Mouse (Mus musculus) central nervous system, embryonic 11.5 days (tissue): Measurements from ENCODE around the gene Tnfrsf25. TPM values are rescaled to one million over a fixed set of nuclear protein-coding genes. Genes with fewer than 3 reads are reported as not detected.

Source experiments
- polyA plus RNA-seq: library from polyadenylated mRNA; depleted of rRNA; stranded (reverse); fragments of >200 nt; gene quantifications from 2 replicates; pipeline ENCODE4 v1.2.3, GENCODE M21; 2012; rRNA removed

Tnfrsf25 gene
- polyA plus RNA-seq = 2.2 and 3.1 TPM in 2 replicates

DNA sequence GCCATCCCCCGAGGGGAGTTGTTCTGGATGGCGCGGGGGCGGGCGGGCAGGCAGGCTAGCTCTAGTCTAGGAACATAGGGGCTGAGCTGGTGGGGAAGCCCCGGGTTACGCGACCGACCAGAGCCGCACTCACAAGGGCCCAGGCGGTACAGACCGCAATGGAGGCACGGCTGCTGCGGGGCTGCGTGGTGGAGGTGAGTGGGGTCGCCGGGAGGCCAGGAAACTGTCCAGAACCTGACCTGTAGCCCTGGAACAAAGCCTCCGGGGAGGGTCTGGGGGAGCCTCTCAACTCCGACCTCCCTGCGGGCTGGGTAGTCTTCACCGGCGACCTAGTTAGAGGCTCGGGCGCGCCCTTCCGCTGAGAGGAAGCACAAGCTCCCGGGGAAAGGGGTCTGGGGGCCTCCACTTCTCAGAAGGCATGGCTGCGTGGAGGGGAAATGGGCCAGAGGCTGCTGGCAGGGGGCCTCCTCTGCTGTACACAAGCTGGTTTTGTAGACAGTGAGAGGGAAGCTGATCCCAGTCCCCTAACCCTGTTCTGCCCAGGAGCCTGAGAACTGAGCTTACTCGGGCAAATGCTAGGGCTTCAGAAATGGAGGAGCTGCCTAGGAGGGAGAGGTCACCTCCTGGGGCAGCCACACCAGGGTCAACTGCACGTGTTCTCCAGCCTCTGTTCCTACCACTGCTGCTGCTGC is at the start of gene Tnfrsf25:
Gene Tnfrsf25 (plus strand): TSS at position 14 of the 692 bp plus-strand sequence.

DNA sequence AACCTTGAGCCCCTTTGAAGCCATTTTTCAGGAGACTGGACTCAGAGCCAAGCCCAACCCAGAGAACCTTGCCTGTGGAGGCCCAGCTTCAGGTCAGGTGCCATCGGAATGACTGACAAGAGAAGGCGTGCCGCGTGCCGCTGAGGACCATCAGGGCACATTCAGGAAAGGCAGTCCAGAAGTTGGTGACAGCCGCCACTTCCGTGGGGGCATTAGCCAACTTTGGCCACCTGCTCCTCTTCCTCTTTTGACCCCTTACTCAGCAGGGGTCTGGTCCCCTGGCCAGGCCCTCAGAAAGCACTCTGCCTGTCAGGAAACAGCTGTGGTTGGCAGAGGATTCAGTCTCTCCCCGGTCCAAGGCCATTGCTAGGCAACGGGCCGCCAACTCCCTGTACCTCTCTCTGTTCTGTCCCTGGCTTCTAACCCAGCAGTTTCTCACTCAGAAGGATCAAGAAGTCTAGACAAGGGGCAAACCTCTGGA is 43.6 kb upstream of the Tnfrsf25 start, which contains the start of gene Plekhg5:
Gene Plekhg5 (plus strand): TSS at position 378 of the 481 bp plus-strand sequence.

DNA sequence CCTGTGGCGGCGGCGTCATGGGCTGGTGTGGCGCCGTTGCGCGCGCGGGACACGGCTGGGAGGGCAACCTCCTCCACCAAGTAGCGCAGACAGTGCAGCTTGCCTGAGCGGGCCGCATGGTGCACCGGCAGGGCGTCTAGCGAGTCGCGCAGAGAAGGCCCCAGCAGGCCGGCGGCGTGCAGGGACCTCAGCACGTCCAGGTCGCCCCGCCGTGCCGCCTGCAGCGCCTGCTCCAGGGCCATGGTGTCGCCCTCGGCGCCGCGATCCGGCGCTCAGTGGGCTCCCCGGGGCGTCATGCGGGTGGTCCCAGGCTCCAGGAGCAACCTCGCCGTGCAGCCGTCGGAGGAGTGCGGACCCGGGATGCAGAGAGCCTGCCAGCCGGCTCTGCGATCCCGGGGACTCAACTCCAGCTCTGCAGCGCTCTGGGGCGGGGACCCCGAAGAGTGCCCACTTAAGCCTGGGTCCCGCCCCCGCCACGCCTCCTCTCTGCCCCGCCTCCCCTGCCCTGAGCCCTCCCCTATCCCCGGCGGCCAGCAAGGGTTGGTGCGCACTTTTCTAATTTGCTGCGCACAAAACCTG is 36.3 kb downstream of the Tnfrsf25 start, which contains the start of gene Espn:
Gene Espn (minus strand): TSS at position 406 of the 579 bp plus-strand sequence.

DNA sequence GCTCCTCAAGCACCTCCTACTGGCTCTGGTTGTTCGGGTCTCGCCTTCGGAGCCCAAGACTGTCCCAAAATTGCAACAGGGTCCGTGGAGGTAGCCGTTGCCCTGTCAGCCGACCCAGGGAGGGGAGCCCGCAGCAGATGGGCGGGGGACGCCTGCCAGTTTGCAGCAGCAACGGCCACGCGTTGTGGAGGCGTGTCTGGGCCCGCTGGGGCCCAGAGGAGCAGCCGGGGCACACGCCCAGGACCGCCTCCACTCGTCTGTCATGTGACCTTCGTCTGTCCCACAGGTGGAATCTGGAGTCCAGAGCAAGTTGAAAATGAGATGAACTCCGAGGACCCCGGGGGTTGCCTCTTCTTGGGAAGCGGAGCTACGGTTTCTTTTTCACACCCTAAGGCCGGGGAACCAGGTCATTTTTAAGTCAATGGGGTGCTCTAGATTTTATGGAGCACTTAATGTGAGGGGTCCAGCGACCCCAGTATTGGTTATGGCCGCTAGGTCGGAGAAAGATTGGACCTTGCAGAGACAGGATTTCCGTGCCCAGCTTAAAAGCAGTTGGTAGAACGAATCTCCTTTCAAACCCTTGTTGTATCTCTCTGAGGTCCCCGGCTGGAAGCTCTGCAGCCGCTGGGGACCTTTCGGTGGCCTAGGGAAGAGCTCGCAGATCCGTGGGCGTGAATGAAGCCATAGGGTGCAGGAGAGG is 43.0 kb downstream of the Tnfrsf25 start, which contains the start of gene Hes2:
Gene Hes2 (plus strand): TSS at position 283 of the 700 bp plus-strand sequence.

Other genes with a start within 250 kb of the Tnfrsf25 start
- 80.5 and 103 TPM in 2 replicates for gene Dnajc11, start 182.2 kb upstream of the Tnfrsf25 start, polyA plus RNA-seq
- gene Thap3, start 126.9 kb upstream of the Tnfrsf25 start, polyA plus RNA-seq = 38.6 and 39.6 TPM in 2 replicates
- gene Phf13, start 119.7 kb upstream of the Tnfrsf25 start, polyA plus RNA-seq = 18.4 and 23.2 TPM in 2 replicates
- 5.9 and 7.6 TPM in 2 replicates for gene Klhl21, start 107.1 kb upstream of the Tnfrsf25 start, polyA plus RNA-seq
- 35.6 and 43.3 TPM in 2 replicates for gene Zbtb48, start 88.3 kb upstream of the Tnfrsf25 start, polyA plus RNA-seq
- 0.05 and 0.17 TPM in 2 replicates for gene Tas1r1, start 77.4 kb upstream of the Tnfrsf25 start, polyA plus RNA-seq
- 24.9 and 28.4 TPM in 2 replicates for gene Nol9, start 76.6 kb upstream of the Tnfrsf25 start, polyA plus RNA-seq
- 14.7 and 18.2 TPM in 2 replicates for gene Plekhg5, start 43.4 kb upstream of the Tnfrsf25 start, polyA plus RNA-seq
- 1.8 and 2.6 TPM in 2 replicates for gene Espn, start 36.4 kb downstream of the Tnfrsf25 start, polyA plus RNA-seq
- 0.97 and 1.2 TPM in 2 replicates for gene Hes2, start 42.9 kb downstream of the Tnfrsf25 start, polyA plus RNA-seq
- gene Acot7, start 62.2 kb downstream of the Tnfrsf25 start, polyA plus RNA-seq = 56.4 and 73.6 TPM in 2 replicates
- 17.2 and 17.6 TPM in 2 replicates for gene Gpr153, start 158.3 kb downstream of the Tnfrsf25 start, polyA plus RNA-seq
- gene Hes3, start 175.7 kb downstream of the Tnfrsf25 start, polyA plus RNA-seq = 2.3 and 4.1 TPM in 2 replicates
- gene Icmt, start 181.3 kb downstream of the Tnfrsf25 start, polyA plus RNA-seq = 16.5 and 21.5 TPM in 2 replicates
- 7.8 and 10.3 TPM in 2 replicates for gene Rnf207, start 203.1 kb downstream of the Tnfrsf25 start, polyA plus RNA-seq
- 900 and 1,298 TPM in 2 replicates for gene Rpl22, start 209.8 kb downstream of the Tnfrsf25 start, polyA plus RNA-seq
- gene Chd5, start 222.7 kb downstream of the Tnfrsf25 start, polyA plus RNA-seq = 1.3 and 1.5 TPM in 2 replicates